Mouse (Mus musculus) layer of hippocampus, postnatal 14 days (tissue): ENCODE data around the gene Sppl3. TPM values are rescaled to one million over a fixed set of nuclear protein-coding genes. Genes with fewer than 3 reads are reported as not detected.
A peak's percentile ranks its signal among the peaks of the same experiment; 100 is the strongest.

Experiments
- DNase-seq, 2 experiments: peaks; one replicate each; pipeline ENCODE4 v3.0.0; 2021 to 2022; ENCODE audit warnings: low spot score in 2 of 2, mixed read lengths in 1 of 2
- total RNA-seq, 2 experiments: library from RNA; stranded (reverse); gene quantifications; 2 replicates each; pipeline ENCODE4 v1.2.3; 2021

Gene Sppl3
- total RNA-seq, 2 experiments from 2014 or later, result 89.6 to 90.5 TPM

DNA sequence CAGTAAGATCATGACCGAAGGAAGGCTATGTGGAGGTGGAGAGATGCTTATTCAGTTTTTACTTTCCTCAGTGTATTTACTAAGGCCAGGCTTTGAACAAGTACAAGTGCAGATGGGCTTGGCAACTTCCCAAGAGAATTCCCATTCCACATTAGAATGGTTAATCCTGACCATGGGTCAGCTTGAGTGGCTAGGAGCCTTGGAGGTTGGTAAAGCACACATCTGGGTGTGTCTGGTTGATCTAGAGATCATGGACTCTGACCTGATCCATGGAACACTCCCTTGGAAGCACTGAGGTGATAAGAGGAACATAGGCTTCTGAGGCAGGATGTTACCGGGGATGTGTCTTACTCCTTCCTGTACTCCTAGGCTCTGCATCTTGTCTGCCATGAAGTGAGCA, 21.7 kb downstream of the Sppl3 start:
- no peak for DNase-seq

DNA sequence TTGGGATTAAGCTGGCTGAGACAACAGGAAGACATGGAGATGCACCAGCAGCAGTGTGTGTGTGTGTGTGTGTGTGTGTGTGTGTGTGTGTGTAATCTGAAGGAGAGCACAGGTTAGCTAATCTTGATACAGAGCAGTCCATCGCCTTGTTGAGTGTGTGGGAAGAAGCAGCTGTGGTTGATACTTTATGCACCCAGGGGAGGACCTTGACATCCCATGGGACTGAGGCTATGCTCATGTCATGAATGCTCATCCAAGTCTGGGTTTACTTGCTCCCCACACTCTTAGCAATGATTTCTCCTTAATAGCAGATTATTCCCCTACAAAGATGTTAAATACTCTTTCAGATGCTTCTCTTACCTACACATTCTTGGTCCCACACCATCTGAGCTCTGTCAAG, 24.3 kb downstream of the Sppl3 start:
- no peak for DNase-seq

DNA sequence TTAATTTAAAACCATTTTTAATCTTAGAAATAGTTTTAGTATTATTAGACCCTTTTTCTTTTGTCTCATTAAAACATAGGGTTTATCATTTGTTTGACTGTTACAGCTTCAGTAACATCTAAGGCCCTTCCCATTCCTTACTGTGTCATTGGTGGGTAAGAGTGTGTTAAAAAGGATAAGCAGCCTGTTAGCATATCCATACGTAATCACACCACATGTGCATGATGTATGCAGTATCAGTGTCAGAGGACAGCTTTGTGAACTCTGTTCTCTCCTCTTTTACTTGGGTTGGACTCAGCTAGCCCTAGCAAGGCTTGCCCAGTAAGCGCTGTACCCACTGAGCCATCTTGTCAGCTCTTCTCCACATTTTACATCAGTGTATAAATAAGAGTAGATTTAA, 26.2 kb downstream of the Sppl3 start:
- DNase-seq, result no peak

DNA sequence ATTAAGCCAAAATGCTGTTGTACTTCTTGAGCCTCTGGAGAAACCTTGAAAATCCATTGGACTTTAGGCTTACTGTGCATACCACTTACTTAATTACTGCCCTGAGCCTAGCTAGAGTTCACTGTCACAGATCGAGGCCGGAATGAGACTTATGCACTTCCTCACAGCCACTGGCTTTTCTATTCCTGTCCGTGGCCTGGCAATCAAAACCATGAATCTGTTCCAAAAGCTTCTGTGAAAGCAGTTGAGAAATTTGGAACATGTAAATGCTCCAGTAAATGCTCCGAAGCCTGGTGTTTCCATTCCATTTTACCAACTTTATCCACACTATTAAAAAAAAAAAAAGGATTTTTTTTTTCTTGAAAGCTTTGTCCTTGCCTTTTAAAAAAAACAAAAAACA, 29.8 kb downstream of the Sppl3 start:
- peak in 1 of 2 experiments; percentile 25 for DNase-seq

DNA sequence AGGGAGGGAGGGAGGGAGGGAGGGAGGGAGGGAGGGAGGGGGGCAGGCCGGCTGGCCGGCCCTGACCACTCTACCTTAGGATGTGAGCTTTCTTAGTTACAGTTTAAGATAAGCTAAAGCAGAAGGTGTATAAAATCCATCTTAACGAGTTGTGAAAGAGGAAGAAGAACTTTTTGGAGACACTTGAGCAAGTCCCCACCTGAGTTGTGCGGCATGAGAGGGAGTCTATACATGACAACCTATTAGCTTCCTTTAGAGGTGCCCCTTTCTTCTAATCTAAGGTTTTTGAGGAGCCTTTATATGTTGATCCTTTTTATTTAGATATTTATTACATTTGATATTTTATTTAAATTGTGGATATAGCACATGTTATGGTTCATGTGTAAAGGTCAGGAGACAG, 32.7 kb downstream of the Sppl3 start:
- DNase-seq, result no peak

DNA sequence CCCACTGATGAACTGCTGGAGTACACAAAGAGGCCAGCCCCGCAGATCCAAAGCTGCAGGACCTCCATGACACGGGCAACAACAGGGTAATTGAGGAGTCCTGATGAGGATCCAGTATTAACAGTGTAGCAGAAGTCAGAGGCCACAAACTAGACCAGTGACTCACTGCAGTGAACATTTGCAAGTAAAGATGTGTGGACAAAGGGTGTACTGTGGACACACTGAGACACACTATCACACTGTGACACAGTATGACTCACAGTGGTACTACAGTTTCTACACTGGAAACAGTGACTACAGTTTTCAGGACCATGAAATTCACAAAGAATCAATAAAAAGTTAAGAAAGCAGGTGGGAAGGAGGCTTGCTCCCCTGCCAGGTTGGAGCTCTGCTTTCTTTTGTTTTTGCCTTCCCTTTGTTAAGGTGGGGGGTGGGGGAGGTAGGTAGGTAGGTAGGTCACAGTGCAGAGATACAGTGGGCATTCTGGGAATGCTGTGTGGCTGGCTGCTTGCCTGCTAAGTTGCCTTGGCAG, 34.3 kb downstream of the Sppl3 start:
- DNase-seq, result no peak

DNA sequence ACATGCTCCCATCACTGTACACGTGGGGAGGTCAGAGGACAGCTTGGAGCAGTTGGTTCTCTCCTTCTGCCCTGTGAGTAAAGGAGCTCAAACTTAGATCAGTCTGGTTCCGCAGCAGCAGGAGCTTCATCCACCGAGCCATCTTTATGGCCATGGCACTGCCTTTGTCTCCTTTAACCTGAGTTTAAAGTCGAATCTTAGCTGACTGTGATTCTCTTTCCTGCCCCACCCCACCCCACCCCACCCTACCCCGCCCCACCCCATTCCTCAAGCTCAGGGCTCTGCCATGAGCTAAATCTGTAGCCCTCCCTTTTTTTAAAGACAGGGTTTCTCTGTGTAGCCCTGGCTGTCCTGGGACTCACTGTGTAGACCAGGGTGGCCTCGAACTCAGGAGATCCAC, 38.8 kb downstream of the Sppl3 start:
- no peak for DNase-seq

DNA sequence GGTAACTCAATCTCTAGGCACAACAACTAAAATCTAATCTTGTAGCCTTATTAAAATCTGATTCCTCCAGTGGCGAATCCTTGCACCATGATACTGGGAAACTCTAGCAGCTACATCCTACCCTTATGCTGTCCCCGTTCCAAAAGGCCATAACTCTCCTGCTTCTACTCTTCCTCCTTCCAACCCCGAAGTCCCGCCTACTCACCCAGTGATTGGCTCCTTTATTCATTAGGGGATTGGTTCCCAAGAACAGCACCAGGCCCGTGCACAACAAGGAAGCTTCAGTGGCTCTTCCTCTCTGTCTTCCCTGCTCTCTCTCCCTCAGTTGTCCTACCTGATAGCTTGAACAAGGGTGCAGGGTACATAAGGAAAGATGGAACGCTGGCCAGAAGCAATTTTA, 39.8 kb downstream of the Sppl3 start:
- no peak for DNase-seq

DNA sequence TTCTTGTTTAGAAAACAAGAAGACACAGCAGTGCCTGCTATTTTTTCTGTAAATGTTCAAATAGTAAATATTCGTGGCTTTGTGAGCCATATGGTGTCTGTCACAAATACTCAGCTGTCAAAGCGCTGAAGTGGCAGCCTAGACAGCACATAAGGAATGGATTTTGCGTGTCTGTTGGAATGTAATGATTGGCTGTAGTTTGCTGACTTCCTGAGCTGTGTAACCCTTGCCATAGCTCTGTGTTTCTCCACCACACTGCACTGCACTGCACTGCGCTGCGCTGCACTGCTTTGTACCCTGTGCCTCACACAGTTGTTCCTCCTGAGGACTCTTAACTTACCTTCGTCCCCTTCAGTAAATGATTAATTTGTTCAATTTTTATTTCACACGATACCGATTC, 41.6 kb downstream of the Sppl3 start:
- DNase-seq, result no peak

DNA sequence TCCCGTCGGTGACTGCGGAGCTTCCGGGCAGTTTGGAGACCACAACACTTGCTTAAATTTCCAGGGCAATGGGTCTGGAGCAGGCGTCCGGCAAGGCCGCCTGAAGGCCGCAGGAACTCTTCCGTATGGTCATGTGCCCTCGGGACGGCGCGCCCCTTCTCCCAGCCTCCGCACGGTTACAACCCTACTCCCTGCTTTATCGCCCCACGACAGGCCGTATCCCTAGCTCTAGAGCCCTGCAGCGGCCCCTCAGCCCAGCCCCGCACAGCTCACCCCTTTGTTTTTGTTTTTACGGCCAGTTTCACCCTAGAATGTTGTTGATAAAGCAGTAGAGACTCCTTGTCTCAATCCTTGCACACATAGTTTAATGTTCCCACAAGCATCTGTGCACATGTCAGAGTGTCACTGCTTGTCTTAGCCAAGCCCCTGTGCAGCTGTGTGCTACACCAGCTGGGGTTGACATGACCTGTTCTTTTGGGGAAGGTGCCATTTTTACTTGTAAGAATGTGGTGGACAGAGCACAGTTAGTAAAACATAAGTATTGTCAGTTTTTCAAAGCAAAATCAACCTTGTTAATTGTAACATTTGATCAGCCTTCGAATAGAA, 43.0 kb downstream of the Sppl3 start:
- no peak for DNase-seq

DNA sequence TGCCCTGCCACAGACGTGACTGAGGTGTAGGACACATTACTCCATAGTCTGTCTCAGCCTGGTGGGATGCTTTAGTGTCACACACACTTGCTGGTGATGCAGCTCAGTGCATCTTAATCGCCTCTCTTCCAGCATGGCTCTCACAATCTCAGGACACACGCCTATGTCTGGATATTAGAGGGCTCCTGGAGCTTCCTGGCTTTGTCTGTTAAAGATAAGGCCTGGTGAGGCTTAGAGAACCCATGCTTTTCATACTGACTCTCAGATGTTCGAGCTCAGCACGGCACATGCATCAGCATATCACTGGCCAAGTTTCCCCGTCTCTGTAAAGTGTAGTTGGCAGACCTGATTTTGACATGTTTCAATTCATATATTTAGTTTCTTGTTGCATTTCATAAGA, 44.5 kb downstream of the Sppl3 start:
- DNase-seq, result no peak

DNA sequence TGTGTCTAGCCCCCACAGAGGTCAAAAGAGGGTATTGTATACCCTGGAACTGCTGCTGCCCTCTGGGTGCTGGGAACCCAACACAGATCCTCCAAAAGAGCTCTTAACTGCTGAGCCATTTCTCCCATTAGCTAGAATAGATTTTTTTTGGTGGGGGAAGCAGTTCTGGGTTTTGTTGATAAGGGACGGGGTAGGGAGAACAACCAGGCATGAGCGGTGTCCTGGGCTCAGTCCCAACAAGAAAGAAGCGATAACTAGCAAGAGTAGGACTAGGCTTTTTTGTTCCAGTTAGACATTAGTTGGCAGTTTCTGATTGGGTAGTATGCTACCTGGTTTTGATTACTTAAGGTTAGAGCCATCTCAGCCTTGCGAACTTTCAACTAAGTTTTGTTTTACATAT, 46.2 kb downstream of the Sppl3 start:
- no peak for DNase-seq

DNA sequence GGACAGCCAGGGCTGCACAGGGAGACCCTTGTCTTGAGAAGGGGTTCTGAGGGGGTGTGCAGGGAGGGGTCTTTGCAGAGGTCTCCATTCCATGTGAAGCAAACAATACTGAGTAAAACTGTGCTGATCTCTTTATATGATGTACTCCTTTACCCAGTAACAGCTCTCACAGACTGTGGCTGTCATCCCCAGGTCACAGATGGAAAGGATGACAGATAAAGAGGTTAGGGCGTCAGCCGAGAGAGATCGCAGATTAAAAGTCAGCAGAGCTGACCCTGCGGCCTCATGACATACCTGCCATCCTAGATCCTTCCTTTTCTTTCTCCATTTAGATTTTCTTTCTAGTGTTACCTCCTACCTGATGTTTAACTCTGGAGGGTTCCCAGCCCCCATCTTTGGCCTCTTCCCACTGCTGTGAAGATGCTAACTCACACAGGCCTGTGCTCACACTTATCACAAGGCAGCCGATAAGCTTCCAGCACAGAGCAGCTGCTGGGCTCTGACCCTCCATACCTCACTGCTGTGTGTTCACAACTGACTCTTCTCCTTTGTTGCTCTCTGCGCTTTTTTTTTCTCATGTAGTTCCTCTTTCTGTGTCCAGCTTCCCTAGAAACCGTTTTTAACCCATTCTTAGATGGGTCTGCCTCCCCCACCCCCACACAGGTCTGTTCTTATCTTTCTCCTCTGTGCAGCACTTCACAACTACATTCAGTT, 47.8 kb downstream of the Sppl3 start:
- DNase-seq, result no peak

DNA sequence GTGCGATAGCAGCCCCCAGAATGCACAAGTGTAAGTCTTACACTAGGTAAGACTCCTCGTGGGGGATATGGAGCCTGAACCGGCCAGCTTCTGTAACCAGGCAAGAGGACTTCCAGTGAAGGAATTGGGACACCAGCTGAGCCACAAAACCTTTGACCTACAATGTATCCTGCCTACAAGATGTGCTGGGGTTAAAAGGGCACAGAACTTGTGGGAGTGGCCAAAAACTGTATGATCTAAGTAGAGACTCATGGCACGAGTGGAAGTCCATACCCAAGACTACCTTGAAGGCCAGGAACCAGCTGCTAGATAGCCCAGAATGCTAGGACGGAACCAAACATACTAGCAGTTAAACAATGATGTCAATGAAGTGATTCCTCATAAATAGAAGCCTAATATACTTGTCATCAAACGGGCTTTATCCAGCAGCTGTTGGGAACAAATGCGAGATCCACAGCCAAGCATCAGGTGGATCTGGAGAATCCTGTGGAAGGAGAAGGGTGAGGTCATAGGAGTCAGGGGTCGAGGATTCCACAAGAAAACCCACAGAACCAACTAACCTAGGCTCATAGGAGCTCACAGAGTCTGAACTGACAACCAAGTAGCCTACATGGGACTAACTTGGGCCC, 49.2 kb downstream of the Sppl3 start:
- DNase-seq, result no peak

DNA sequence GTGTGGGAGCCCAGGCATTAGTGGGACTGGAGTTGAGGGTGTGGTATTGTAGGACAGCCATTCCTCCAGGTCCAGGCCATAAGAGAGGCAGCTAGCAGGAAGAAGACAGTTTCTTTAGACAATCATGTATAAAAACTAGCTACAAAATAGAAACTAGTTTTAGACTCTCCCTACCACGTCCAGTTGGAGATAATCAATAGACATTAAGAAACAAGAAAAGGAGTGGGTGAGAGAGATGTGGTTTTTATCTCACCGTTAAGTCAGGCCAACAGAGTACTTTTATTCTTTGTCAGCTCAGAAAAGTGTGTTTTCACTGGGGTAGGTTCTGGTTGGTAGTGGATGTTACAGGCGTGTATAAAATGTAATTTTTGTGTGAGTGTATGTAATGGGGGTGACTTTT, 50.0 kb downstream of the Sppl3 start:
- no peak for DNase-seq

DNA sequence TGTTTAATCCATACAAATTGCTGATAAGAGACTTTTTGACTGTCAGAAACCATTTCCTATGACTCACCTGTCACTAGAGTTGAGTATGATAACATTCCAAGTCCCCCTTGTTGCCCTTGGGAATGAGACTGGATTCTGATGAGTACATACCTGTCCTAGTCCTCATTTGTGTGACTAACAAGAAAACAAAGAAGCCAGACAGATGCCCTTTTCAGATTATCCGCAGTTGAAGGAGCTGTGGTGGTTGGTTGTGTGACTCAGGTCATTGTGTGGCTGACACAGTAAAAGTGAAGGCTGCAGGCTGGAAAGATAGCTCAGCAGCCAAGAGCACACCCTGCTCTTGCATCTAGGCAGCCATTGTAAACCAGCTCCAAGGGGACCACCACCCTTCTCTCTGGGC, 51.6 kb downstream of the Sppl3 start:
- DNase-seq, result no peak

DNA sequence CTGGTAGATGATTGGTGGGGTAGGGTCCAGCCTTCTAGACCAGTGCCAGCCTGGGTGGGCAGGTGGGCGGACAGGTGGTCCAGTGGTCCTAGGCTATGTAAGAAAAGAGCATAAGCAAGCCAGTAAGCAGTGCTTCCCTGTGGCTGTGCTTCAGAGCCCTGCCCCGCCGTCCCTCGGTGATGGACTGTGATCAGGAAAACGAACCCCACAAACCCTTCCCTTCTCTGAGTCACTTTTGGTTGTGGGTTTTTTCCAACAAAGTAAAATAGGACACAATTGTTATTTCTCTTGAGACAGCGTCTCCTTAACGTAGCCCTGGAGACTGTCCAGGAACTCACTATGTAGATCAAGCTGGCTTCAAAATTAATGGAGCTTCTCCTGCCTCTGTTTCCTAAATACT, 52.5 kb downstream of the Sppl3 start:
- no peak for DNase-seq

DNA sequence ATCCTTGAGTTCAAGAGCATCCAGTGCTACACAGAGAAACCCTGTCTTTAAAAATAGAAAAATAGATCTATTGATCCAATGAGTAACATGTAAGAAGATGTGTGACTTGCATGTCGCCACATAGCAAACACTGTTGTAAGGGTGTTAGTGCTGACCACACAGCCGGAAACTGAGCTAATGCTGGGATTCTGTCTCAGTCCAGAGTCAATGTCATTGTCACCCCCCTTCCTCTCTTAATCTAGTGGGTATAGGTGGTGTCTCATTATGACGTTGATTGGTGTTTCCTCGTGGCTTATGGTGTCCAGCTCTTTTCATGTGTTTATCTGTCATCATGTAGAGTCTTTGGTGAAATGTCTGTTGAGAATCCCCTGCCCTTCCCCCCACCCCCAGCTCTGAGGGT, 55.3 kb downstream of the Sppl3 start:
- no peak for DNase-seq

DNA sequence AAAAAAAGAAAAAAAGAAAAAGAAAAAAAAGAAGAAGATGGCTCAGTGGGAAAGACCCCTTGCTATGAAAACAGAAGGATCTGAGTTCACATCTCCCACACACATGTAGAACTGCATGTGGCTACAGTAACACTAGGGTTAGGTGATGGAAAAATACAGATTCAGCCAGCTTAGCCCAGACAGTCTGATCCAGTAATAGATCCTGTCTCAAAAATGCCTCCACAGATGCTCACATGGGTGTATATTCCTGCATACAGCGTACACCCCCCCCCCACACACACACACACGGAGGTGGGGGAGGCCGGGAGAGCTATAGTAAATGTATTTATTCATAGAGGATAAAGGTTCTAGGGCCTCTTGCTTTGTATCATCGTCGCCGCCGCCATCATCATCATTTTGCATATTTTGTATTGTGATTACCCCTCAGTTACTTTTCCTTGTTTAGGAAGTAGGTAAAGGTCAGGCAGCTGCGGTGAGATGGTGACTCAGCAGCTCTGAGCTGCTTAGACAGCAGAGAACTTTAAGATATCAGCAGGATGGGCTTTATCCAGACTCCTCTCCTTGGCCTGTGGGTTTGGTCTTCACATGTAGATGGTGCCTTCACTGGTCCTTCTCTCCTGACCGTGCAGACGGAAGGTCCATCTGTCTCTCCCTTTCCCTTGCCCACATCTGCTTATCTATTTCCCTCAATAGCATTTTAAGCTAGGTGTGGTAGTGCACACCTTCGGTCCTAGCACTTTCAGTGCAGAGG, 57.9 kb downstream of the Sppl3 start:
- DNase-seq, result no peak

DNA sequence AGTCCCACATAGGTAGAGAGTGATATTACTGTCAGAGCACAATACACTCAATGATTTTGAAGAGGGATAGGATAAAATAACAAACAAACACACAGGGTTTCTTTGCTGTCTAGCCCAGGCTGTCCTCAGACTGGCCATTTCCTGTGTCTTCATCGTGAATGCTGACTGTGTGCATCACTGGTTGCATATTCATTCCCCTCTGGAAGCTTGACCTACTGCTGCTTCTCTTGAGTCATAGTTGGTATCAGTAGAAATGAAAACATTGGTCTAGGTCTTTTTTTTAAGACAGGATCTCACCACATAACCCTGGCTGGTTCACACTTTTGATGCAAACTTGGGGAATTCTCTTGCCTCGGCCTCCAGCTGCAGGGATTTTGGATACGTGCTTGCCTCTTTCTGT, 58.7 kb downstream of the Sppl3 start:
- no peak for DNase-seq

DNA sequence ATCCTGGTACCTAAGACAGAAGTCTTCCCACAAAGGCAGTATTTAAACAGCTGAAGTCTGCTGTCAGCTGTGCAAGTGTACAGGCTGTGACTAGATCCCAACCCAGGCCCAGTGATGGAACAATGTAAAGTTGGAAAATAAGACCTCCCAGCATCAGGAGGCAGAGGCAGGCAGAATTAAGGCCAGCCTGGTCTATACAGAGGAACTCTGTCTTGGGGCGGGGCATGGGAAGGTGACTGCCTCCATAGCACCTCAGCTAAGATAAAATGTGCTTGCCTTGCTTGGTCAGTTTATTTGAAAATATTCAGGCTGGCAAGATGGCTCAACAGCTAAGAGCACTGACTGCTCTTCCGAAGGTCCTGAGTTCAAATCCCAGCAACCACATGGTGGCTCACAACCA, 59.5 kb downstream of the Sppl3 start:
- DNase-seq, result no peak
